Mouse (Mus musculus): ENCODE results near the gene Mettl5. TPM values are rescaled to one million over a fixed set of nuclear protein-coding genes. Genes with fewer than 3 reads are reported as not detected.
A peak's percentile ranks its signal among the peaks of the same experiment; 100 is the strongest.
"Not testable (repeated sequence)": the region's sequence is repeated elsewhere in the genome, so short reads cannot be mapped to it uniquely, and the experiment has no call there.

Mettl5 gene
- total RNA-seq (2021) = 10 to 100 TPM; 10.5 to 14.2 TPM

- peak; percentile 89 to 94 for DNase-seq (ENCODE audit: low spot score in 2 of 2)
- intact Hi-C loops (cut with DNase I) = loop anchor here (5.0 kb wide), 1 partner anchor 57 kb away; no protein-coding TSS in a partner anchor
Observed at GRCm38 (mm10) chr2:69885451-69886305, at the start of gene Mettl5. Gene Mettl5, minus strand, starts transcription at chr2:69885615.

DNA sequence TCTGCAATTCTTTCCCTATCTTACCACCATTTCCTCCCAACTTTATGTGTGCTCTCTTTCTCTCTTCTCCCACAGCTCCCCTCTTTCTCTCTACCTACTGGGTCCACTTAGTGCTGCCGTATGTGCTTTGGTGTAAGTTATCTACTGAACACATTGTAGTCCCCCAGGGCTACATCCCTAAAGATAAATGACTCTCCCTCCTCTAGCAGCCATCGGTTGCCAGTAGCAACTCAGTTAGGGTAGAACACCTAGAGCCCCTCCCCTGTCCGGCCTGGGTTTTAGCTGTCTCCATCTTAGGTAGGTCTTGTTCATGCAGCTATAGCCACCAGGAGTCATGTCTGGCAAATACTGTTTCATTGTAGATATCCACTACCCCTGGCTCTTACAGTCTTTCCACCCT is 39.5 kb upstream of the Mettl5 start:
- intact Hi-C loops (cut with DNase I) = no loop called here
- no peak for DNase-seq (ENCODE audit: low spot score in 2 of 2)

DNA sequence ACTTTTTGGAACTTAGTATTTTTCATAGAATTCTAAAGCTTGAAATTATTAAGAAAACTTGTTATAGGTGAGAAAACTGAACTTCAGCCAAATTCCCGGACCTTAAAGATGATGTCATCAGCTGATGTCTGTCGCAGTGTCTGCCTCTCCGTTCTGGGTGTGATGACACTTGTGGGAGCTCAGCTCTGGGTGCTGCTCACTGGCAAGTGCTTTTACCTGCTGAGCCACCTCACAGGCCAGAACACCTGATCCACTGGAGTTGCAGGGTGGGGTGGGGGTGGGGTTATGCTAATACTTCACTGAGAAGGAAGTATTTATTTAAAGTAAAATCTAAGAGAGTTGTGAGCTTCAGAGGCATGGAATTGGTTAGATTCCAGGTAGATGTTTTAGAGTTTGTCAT is 31.9 kb upstream of the Mettl5 start:
- no peak for DNase-seq (ENCODE audit: low spot score in 2 of 2)
- intact Hi-C loops (cut with DNase I) = no loop called here

DNA sequence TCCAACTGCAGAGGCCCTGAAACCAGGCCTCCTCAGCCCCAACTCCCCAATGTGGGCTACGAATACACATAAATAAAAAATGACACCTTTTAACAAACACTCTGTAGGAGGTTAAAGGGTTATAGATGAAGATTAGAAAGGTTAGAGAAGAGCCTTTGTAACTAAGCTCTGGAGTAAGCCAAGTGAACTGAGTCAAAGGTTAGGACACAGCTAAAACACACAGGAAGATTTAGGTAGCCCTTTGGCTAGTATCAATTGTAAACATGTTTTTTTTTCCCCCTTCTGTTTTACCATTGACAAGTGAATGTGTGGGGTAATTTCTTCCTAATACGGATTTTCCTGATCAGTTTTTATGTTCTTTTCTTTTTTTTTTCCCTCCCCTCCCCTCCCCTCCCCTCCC is 27.4 kb upstream of the Mettl5 start:
- no peak for DNase-seq (ENCODE audit: low spot score in 2 of 2)
- intact Hi-C loops (cut with DNase I) = no loop called here

DNA sequence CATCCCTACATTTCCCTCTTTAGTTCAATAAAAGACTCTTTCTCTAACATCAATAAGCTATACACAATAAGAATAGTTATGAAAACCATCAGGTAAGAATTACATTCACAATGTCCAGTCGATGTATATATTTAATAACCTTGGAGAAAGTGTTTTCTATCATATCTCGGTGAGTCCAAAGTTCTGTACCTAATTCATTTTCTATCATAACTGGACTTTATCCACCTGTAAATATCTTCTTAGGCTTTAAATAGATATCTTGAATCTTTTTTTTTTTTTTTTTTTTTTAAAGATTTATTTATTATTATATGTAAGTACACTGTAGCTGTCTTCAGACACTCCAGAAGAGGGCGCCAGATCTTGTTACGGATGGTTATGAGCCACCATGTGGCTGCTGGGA is 22.0 kb upstream of the Mettl5 start:
- DNase-seq (ENCODE audit: low spot score in 2 of 2); intact Hi-C loops (cut with DNase I): not testable (repeated sequence)

DNA sequence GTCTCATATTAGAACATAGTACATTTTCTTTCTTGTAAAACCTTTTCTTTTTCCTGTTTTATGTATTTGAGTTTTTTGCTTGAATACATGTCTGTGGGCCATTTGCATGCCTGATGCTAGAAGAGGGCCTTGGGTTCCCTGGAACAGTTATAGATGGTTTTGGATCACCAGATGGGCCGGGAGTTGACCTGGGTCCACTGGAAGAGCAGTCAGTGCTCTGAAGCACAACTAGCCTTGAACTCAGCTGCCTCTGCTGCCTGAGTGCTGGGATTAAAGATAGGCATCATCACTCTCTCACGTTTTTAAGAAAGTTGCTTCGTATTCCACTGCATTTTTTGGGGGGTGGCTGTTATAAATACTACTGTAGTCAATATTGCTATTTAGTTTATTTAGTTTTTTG is 18.1 kb upstream of the Mettl5 start:
- intact Hi-C loops (cut with DNase I) = no loop called here
- DNase-seq (ENCODE audit: low spot score in 2 of 2) = no peak

DNA sequence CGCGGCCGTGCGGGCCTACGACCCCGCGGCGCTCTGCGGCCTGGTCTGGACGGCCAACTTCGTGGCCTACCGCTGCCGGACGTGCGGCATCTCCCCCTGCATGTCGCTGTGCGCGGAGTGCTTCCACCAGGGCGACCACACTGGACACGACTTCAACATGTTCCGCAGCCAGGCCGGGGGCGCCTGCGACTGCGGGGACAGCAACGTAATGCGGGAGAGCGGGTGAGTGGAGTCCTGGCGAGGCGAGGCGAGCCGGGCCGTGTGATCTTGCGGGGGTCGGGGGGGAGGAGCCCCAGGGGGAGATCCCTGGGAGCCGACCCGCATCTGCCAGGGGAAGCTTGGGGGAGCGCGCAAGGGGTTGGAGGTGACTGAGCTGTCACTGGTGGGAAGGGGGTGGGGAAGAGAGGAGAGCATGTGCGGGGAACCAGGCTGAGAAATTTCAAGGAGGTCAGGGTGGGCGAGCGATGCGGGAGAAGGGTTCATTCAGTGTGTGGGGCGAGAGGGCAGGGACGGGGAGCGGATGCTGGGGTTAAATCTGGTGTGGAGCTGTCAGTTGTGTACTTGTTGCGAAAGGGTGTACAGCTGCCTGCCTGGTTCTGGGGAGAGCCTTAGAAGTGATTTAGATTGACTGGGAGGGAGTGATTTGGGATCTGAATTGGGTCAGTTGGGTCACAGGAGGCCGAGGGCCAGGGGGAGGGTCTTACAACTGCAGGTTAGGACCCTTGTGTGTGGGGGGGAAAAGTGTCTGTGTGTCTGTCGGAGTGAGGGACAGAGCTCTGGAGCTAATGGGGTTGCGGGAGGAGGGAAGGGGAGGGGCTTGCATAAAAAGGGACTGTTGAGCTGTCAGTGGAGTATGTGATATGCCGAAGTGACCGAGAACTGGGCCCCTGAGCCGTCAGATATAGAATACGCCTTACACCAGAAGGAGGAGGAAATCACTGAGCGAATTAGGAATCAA is 12.5 kb upstream of the Mettl5 start:
- intact Hi-C loops (cut with DNase I) = no loop called here
- peak; percentile 40 to 64 for DNase-seq (ENCODE audit: low spot score in 2 of 2)

DNA sequence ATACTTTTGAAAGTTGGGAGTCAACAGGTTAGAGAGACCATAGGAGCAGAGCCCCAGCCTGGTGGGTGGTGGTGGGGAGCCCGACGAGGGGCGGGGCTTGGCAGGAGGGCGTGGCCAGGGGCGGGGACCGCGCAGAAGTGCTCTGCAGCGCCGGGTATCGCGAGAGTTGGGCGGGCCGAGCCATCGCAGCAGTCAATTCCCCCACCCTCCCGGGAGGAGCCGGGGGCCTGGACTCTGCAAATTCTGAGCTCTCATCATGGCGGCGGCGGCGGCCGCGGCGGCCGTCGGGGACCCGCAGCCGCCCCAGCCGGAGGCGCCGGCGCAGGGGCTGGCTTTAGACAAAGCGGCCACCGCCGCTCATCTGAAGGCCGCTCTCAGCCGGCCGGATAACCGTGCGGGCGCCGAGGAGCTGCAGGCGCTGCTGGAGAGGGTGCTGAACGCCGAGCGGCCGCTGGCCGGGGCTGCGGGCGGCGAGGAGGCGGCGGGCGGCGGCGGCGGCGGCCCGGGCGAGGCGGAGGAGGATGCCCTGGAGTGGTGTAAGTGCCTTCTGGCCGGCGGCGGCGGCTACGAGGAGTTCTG is 11.7 kb upstream of the Mettl5 start, which contains the start of gene Ubr3:
Gene Ubr3 (plus strand): TSS at position 208 of the 579 bp plus-strand sequence.
- DNase-seq (ENCODE audit: low spot score in 2 of 2) = peak; percentile 96 to 98
- intact Hi-C loops (cut with DNase I) = no loop called here

DNA sequence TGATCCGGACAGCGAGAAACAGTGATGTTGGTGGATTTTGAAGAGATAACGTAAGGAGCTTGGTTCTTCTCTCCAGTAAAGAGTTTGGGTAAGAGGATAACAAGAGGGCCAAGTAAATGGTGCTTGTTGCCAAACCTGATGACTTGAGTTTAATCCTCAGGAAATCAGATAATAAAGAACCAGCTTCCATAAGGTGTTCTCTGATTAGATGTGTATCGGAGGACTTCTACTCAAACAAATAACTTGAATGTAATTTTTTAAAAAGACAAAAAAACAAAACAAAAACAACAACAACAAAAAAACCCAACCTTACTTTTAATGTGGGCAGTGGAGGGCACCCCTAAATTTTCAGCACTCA is 10.8 kb upstream of the Mettl5 start:
- intact Hi-C loops (cut with DNase I) = no loop called here
- no peak for DNase-seq (ENCODE audit: low spot score in 2 of 2)

GRCm38 (mm10) chr2:69895502-69896223 is 10.2 kb upstream of the Mettl5 start:
- DNase-seq (ENCODE audit: low spot score in 2 of 2) = no peak
- intact Hi-C loops (cut with DNase I) = no loop called here

GRCm38 (mm10) chr2:69893891-69894290 is 8.5 kb upstream of the Mettl5 start:
- no peak for DNase-seq (ENCODE audit: low spot score in 2 of 2)
- intact Hi-C loops (cut with DNase I) = no loop called here

GRCm38 (mm10) chr2:69893145-69893544 is 7.7 kb upstream of the Mettl5 start:
- intact Hi-C loops (cut with DNase I) = no loop called here
- no peak for DNase-seq (ENCODE audit: low spot score in 2 of 2)

GRCm38 (mm10) chr2:69890843-69891242 is 5.4 kb upstream of the Mettl5 start:
- no peak for DNase-seq (ENCODE audit: low spot score in 2 of 2)
- intact Hi-C loops (cut with DNase I) = no loop called here

DNA sequence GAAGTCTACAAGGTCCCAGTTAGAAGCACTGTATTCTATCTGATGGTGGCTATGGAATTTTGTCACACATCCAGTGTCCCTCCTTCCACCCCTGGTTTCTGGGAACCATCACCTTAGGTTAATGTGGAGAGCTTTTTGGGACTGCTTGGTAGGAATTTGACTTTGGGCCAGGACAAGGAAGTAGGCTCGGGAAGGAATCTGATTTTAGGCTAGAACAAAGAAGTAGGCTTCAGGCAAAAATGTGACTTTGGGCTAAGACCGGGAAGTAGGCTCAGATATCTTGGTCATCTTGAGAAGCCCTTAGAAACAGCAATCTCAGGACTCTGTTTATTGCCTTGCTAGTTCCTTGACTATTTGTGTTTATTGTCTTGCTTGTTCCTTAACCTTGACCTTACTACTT is 3.5 kb upstream of the Mettl5 start:
- intact Hi-C loops (cut with DNase I) = loop anchor here (5.0 kb wide), 1 partner anchor 53 kb away; no protein-coding TSS in a partner anchor

DNA sequence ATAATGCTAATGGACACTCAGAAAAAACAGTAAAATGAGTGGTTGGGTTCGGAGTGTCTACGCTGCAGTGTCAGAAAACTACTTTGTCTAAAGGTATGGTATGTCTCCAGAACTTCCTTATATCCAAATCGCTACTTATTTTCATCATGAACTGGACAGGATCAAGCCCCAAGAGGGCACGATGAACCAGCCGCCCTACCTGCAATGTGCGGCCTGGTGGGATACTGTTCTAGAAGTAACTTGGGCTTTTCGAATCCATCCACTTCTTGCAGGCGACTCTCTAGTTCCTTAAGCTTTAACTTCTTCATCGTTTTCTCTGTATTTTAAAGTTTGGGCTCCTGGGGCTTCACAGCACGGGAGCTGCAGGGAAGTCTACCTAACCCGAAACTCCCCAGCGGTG is 365 bp downstream of the Mettl5 start:
- intact Hi-C loops (cut with DNase I) = loop anchor here (5.0 kb wide), 1 partner anchor 57 kb away; no protein-coding TSS in a partner anchor
- DNase-seq (ENCODE audit: low spot score in 2 of 2) = peak in 1 of 2 experiments; percentile 11

More for the DNA sequence above, 3.5 kb upstream of the Mettl5 start:
- DNase-seq (ENCODE audit: low spot score in 2 of 2) = no peak

DNA sequence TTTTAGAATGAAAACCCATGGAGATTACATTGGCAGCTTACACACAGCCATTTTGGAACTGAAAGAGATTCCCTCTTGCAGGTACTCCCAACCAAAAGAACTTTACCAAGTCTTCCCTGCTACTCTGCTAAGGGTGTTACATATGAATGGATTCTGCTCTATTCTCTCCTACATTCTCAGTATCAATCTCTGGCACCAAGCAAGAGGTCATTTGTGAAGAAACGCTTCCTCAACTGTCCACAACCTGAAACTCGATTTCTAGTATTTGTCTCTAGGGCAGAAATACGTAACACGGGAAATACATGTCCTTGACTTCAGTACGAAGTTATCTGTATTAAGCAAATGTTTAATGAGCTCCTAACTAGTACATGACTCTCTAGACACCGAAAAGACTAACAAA is 834 bp downstream of the Mettl5 start:
- DNase-seq (ENCODE audit: low spot score in 2 of 2) = no peak
- intact Hi-C loops (cut with DNase I) = no loop called here

DNA sequence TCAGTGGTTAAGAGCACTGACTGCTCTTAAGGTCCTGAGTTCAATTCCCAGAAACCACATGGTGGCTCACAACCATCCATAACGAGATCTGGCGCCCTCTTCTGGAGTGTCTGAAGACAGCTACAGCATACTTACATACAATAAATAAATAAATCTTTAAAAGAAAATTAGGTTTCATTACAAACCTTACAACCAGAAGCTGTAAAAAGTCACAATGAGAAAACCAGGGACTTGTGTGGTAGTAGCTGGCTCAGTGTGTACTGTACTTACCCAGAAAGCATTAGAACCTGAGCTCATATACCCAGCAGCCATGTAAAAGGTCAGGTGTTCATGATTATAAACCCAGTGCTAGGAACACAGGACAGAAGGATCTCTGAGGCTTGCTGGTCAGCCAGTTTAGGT is 1.4 kb downstream of the Mettl5 start:
- intact Hi-C loops (cut with DNase I) = no loop called here
- DNase-seq (ENCODE audit: low spot score in 2 of 2) = no peak

DNA sequence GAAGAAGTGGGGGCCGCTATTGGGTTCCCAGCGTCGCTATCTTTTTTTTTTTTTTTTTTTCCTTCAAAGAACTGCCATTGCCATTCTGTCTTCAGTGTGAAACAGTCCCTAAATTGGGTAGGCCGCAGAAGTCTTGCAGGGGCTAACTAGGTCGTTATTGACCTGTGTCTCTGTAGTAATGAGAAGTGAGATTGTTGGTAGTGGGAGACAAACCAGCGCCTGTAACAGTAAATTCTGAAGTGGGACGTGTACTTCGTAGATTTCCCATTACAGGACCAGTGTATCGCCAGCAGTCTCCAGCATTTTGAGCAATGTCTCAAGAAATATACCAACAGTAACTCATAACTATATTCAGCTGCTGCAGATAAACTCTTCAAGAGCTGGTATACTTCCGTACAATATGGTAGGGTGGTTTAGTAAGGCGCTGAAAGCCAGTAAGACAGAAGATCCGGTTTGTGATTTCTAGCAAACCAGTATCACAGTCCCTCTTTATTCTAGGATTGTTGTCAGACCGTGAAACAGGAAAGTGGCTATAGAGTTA is 23.2 kb downstream of the Mettl5 start:
- intact Hi-C loops (cut with DNase I) = no loop called here
- no peak for DNase-seq (ENCODE audit: low spot score in 2 of 2)

- intact Hi-C loops (cut with DNase I) = no loop called here
Observed at GRCm38 (mm10) chr2:69861485-69862091, 23.8 kb downstream of the Mettl5 start, which contains the start of gene Ssb. Gene Ssb, plus strand, starts transcription at chr2:69861562.

More at GRCm38 (mm10) chr2:69861485-69862091, 23.8 kb downstream of the Mettl5 start, which contains the start of gene Ssb:
- peak; percentile 94 to 95 for DNase-seq (ENCODE audit: low spot score in 2 of 2)

All from left cerebral cortex, postnatal 25 days (tissue).